Mouse (Mus musculus) adrenal gland, adult (tissue): ENCODE data around the gene Nr1i2.
"Not testable (repeated sequence)": the region's sequence is repeated elsewhere in the genome, so short reads cannot be mapped to it uniquely, and the experiment has no call there.

ENCODE experiments used
- DNase-seq, 2 experiments: peaks; one replicate each; pipeline ENCODE4 v3.0.0; 2022 to 2023; ENCODE audit warnings: low spot score in 1 of 2; ENCODE audit not compliant: inconsistent age in 2 of 2

Gene Nr1i2

DNA sequence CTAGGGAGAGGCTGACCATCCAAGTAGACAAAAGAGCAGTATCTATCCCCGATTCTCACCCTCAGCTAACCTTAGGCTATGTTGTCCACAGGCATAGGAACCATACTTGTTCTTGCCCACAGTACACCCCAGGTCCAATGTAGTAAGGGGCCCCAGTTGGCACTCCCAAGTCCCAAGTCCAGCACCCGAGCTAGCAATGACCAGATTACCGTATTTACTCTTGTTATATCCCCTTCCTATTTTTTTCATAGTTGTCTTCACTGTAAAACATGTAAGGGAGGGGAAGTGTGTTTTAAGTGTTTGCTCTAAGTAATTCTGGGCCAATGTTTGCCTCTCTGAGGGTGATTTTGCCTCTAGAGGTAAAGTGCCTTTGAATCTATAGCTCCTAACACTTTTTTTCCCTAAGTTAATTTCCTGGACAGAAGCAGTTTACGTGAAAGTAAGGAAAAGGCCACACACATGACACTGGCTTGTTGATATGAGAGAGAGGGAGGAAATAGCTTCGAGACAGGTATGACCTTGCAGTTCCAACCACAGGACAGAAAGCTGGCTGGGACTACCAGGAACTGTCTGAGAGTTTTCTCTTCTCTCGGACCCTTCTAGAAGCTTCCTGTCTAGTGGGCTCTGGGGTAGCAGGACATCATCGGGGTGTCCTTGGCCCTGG lies at the start of gene Nr1i2:
Gene Nr1i2, minus strand, starts transcription at position 140 of the 664 bp plus-strand sequence.
- no peak for DNase-seq

DNA sequence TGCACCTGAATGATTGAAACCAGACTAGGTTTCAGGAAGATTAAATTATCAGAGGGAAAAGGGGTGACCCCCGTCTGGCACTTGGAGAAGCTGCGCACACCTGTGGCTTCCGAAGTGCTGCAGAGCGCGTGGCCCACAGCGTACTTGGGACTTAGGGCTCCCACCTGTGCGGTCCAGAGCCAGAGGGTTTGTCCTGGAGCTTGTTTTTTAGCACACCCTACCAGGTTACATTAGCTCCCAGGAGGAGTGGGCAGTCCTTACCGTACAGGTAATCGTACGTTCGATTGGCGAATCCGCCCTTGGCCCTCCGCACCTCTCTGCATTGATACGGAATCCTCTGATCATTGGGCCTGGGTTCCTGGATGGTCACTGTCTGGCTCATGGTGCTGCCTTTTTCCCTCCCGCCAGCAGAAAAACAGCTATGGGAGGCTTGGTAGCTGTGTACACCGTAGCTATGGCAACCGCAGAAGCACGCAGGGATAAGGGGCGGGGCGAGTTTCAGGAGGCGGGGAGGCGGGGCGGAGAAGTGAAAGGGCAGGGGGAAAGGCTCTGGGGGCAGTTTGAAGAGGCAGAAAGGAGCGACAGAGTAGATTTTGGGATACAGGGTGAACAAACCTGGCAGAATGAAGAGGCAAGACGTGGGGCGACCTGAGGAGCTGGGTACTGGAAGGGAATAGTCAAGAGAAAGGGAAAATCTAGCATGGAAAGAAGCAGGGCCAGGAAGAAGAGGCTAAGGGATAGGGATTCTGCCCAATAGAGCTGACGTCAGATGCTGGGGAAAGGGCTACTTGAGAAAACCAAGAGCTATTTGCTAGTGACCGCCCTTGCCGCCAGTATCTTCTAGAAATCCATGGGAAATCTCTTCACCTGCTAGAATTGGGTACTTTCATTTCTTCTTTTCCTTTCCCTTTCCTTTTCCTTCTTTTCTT lies 47.0 kb upstream of the Nr1i2 start, which contains the start of gene Maats1:
Gene Maats1, minus strand, starts transcription at position 748 of the 929 bp plus-strand sequence.
- peak; percentile 78 to 93 for DNase-seq

DNA sequence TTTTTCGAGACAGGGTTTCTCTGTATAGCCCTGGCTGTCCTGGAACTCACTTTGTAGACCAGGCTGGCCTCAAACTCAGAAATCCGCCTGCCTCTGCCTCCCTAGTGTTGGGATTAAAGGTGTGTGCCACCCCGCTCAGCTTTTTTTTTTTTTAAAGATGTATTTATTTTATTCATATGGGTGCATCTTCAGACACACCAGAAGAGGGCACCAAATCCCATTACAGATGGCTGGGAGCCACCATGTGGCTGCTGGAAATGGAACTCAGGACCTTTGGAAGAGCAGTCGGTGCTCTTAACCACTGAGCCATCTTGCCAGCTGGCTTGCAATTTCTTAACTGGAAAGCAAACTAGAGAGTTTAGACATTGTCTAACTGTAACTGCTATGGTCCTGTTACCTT lies 43.5 kb upstream of the Nr1i2 start:
- not testable (repeated sequence) for DNase-seq

DNA sequence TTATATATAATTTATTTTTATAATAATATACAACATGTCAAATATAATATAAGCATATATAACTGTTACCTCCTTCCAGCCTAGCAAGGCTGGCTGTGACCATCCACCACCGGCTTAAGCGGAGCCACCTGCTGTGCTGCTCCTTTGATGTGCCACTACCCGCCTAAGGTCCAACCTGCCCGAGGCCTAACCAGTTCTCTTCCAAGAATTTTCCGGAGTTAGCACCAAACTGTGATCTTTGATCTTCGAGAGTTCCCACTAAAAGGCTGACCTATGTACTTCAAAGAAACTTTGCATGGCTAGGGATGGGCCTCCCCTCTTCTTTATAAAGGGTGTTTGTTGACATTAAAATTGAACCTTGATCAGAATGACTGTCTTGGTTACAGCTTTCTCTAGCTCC lies 39.8 kb upstream of the Nr1i2 start:
- DNase-seq: no peak

DNA sequence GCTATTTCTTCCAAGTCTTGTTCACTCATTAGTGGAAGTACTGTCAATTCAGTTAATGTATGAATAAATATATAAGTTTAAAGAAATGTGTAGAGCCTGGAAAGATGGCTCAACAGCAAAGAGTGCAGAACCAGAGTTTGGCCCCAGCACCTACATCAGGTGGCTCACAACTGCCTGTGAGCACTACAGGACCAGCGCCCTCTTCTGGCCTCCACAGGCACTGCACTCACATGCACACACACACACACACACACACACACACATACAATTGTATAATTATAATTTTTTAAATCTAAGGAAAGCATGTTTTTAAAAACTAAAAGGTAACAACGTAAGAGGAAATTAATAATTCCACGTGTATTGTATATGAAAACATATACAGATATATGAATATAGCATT lies 34.7 kb upstream of the Nr1i2 start:
- no peak for DNase-seq

DNA sequence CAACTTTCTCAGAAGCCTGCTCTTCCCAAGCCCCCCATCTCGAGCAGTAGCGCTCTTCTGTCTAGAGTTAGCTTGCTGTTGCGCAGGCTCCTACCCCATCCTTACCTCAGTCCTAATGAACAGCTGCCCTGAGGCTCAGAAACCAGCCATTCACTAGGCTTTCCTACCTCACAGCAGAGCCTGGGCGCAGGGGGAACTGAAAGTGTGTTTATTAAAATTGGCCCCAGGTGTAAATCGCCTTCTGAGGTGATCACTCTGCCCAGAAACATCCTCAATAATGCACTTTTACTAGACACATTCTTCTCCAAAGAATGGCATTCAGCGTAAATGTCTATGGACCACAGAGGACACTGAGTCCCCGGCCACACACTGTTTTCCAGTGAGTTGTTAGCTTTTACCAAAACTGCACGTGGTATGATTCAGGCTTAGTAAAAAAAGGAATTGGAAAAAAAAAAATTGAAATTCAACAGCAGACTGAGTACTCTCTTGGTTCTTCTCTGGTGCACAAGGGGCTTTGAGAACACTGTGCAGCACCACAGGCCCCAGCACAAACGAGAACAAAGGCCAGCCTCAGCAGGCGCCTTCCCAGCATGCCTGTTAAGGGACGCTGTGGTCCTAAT lies 32.3 kb upstream of the Nr1i2 start:
- no peak for DNase-seq

DNA sequence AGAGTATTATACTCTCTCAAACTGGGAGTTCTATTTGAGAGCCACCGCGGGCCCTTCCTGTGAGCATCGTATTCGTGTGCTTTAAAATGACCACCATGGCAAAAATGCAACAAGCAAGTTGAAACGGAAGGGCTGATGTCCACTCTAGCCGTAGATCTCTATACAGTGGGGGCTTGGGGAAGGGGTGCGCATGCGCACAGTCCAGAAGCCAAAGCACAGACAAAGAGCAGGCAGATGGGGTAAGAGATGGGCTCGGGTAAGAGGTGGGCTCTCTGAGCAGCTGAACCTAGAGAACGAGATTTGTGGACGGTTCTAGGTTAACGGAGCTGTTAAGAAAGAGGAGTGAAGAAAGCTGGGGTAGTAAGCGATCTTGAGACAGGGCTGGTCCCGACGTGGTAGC lies 29.7 kb upstream of the Nr1i2 start:
- no peak for DNase-seq

DNA sequence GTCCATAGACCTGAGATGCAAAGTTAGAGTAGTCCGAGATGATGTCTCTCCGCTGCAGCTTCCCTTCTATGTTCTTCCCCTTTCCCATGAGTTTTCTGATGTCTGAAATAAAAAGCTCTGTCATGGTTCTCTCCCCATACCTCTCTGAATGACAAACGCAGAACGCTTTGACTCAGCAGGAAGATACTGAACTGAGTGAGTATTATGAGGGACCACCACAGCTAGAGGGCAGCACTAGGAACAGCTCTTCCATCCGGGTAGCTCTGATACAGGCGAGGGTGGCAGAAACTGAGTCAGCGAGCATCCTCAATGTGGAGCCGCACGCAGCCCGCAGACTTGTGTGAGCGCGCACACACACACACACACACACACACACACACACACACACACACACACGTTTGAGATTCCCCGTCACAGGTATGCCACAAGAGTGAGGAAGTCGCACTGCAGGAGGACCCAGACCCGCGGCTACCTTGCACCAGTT lies 26.9 kb upstream of the Nr1i2 start:
- DNase-seq: peak; percentile 23 to 72

DNA sequence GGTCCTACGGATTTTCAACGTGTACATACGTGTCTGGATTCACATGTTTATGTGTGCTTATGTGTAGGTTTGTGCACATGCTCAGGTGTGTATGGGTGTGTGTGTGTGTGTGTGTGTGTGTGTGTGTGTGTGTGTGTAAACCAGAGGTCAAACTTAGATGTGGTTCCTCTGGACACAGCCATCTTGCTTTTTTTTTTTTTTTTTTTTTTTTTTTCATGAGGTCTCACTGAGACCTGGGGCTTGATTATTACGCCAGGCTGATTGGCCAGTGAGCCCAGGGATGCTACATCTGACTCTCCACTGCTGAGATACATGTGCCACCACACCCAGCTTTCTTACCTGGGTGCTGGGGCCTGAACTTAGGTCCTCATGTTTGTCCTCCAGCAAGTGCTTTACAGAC lies 24.5 kb upstream of the Nr1i2 start:
- no peak for DNase-seq

DNA sequence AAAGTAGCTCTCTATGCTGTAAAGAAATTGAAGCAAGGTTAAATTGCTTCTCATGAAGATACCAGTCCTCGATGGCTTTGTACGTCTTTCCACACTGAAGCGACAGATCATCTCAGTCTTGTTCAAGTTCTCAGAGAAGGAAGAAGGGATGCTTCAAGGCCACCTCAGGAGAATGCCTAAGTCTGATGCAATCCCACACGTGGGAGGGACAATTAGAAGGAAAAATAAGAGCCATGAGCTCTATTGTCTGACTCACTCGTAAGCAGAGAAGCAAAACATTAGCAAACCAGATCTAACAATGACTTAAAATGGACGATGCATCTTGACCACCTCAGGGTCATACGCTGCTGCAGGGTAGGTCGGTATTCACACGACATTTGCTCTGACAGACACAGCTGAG lies 23.9 kb upstream of the Nr1i2 start:
- no peak for DNase-seq

DNA sequence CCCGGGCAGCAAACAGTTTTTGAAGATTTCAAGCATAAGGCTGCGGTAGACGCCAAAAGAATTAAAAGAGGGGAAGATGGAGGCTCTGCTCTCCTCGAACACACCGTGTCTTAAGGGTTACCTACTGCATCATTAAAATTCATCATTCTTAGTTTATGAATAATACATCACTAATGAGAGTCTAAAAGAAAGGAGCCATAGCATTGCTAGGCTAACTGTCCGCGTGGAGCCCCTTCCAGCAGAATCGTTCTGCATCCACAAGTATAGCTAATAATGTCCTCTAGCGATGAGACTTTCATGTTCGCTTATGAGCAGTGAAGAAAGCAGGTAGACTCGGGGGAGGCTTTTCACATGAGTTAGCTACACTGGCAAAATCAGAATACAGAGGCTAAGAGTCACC lies 13.6 kb upstream of the Nr1i2 start:
- no peak for DNase-seq

DNA sequence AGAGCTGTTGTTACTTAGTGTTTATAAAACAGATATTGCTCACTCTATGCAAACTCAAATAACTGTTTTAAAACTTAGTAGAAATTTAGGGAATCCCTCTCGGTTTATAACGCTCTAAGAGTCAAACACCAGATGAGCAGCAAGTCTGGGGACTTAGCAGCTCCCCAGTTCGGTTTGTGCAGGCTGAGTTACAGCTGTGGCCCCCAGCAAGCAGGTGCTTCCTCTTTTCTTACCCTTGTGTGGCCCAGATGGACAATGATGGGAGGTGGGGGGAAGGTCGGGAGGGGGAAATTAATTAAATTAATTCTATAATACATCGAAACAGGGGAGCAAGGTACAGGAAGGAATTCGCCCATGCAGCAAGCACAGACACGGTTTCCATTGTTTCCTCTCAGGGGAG lies 13.0 kb upstream of the Nr1i2 start:
- no peak for DNase-seq

DNA sequence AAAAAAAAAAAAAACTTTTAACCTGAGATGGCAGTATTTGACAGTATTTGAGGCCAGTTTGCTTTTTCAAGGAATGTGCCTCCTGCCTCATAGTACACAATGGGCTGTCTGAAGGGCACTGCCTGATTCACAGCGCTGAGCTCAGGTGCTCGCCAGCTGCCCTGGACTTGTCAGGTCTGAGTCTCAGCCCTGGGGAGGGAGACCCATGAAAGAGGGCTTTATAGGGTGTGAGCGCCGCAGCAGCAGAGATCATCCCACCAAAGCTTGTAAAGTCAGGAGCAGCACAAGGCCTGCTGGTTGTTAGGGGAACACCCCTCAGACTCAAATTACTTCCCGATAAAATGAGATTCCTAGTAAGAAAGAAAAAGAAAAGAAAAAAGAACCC lies 12.6 kb upstream of the Nr1i2 start:
- DNase-seq: no peak

DNA sequence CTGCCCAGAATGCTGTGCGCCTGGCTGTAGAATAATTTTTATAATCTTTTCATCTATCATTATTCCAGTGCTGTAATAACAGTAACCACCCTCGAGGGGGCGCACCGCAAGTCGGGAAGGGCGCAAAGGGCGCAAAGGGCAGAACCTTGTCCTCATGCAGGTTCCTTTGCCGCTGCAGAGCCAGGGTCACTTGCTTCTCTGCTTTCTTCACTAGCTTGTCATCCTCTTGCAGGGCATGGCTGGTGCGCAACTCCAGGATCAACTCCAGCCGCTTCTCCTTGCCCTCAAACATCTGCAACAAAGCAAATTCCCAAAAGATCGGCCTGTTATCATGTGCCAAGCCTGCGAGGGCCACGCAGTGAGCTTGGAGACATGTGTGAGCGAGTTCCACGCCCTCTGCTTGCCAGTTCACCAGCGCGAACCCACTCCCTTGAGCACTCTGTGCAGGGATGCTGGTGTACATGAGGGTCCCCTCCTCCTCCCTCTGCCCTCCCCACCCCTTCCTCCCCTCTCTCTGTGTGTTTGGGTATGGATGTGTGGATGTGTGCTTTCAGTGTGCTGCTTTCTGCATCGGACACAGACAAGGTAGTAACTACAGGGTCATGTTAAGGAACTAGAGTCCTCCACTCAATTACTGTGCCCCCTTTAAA lies 12.1 kb upstream of the Nr1i2 start:
- peak in 1 of 2 experiments; percentile 46 for DNase-seq

DNA sequence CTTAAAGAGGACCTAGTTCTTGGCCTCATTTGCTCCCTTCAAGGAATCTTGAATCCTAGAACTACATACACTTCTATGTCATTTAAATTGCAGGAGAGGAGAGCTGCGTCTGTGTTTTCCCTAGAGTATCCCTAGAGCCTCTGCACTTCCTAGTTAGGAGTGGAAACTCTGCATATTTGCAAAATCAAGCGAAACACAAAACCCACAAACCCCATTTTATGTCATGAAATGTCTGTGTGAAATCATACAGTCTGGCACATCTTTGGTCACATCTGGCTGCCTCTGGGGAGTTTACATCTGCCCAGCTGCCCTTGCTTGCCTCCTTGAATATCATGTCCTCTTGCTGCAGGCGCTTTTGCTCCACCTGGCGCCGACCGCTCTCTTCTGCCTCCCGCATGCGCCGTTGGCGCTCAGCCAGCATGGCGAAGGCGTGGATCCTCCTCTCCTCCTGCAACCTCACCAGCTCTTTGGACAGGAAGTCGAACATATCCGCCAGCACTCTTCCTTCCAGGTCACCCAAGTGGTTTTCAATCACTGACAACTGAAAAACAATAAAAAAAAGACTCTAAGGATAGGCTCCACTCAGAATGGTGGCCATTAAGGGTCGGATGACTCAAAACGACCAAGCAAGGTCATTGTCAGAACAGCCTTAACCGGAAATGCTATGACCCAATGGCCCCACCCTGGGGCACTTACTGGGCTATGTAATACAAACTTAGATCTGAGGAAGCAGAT lies 10.0 kb upstream of the Nr1i2 start:
- peak; percentile 73 to 85 for DNase-seq

DNA sequence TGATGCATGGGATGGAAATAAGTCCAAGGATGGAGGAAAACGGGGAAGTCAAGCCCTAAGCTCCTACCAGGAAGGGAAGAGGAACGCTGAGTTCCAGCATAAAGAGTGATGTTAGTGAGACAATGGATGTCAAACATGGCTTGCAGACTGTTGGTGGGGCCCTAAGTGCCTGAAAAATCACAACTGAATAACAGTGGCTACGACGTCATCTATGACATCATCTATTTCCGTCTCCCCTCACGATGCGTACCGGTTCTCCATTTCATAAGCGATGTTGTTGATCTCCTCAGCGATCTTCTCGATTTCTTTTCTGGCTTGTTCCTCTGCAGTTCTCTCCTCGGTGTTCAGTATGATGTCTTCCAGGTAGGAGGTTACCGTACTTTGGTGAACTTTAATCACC lies 7.7 kb upstream of the Nr1i2 start:
- no peak for DNase-seq

DNA sequence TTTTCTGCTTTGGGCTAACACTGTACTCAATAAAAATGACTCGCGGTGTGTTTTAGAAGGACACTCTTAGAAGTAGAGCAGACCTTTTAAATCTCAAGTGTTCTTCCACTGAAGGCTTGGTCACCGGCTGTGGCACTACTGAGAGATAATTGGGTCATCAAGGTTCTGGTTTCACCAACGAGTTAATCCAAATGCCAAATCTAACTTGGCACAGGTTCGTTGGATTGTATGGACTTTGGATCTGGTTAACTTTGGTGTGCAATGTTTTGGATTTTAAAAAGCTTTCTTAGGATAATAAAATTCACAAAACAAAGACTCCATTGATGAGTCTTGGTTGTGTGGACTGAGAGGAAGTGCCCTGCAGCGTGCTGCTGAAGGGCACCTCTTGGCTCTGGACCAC lies 3.8 kb upstream of the Nr1i2 start:
- no peak for DNase-seq

DNA sequence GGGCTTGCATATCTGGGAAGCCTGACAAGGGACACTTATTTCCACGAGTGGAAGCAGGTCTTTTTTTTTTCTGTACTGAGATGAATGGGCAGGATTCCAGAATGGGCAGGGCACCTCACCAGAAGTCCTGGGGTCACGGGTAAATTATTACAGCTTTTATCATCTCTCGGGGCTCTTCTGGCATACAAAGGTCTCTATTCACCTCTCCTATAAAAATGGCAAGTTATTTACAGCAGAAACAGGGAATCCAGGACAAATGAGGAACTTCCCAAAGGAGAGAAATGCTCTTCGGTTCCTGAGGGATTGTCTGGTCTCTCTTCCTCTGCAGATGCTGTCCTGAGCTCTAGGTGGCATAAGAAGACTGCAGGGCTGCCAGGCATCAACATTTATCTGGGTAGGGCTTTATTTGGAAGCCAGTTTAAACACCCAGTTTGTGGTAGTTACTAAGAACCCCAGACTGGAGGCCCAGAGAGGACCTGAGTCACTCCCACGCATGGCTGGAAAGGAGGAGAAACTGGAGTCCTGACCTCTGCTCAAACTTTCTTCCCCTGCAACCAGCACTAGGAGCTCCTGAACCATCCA lies 816 bp upstream of the Nr1i2 start:
- peak; percentile 43 to 72 for DNase-seq

DNA sequence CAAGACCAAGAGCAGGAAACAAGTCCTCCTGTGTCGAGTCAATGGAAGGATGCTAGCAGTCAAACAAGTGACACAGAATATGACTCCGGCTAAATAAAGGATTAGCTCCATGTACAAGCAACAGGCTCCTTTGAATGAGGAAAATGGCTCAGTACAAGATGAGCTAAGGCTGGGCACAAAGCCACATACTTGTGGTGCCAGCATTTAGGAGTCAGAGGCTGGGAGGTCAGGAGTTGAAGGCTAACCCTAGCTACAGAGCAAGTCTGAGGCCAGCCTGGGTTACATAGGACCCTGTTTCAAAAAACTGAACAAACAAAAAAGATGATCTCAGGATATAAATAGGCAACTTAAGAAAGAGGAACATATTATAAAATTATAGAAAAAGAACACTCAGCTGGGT lies 4.5 kb downstream of the Nr1i2 start:
- DNase-seq: peak; percentile 72 to 80

DNA sequence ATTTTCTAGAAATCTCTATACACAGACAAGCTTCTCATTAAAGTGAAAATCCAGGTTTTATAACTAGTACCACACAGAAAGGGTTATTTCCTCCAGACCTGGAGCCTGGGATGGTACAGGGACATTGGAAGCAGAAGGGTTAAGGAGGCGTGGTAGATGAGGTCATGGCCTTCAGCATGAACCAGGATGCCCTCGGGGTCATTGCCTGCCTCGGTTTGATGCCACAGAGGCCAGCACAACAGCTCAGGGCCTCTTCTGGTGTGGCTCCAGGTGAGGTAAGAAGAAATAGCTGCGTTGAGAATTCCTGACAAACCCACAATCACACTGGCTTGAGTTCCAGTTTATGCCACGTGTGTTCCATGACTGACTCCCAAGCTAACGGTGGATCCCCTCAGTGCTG lies 5.8 kb downstream of the Nr1i2 start:
- no peak for DNase-seq
